Mouse (Mus musculus) thymus, postnatal 10 days (tissue): ENCODE data around the gene B4galt5.
A peak's percentile ranks its signal among the peaks of the same experiment; 100 is the strongest.

ENCODE experiments used
- DNase-seq, 2 experiments: peaks; one replicate each; pipeline ENCODE4 v3.0.0; 2021; ENCODE audit warnings: low spot score in 2 of 2

The B4galt5 gene

GRCm38 (mm10) chr2:167332336-167332987 lies 16.5 kb downstream of the B4galt5 start:
- DNase-seq: no peak

- no peak for DNase-seq
Measured at GRCm38 (mm10) chr2:167331432-167331921, 17.5 kb downstream of the B4galt5 start.

- DNase-seq: no peak
Measured at GRCm38 (mm10) chr2:167330581-167330980, 18.4 kb downstream of the B4galt5 start.

- no peak for DNase-seq
Measured at GRCm38 (mm10) chr2:167329478-167330262, 19.3 kb downstream of the B4galt5 start.

- DNase-seq: no peak
Measured at GRCm38 (mm10) chr2:167328340-167328739, 20.6 kb downstream of the B4galt5 start.

- no peak for DNase-seq
Measured at GRCm38 (mm10) chr2:167326582-167326981, 22.4 kb downstream of the B4galt5 start.

- no peak for DNase-seq
Measured at GRCm38 (mm10) chr2:167324151-167324930, 24.6 kb downstream of the B4galt5 start.

GRCm38 (mm10) chr2:167323116-167323515 lies 25.9 kb downstream of the B4galt5 start:
- no peak for DNase-seq

- DNase-seq: no peak
Measured at GRCm38 (mm10) chr2:167321372-167321771, 27.6 kb downstream of the B4galt5 start.

GRCm38 (mm10) chr2:167318981-167319380 lies 30.0 kb downstream of the B4galt5 start:
- DNase-seq: no peak

GRCm38 (mm10) chr2:167316724-167317187 lies 32.2 kb downstream of the B4galt5 start:
- DNase-seq: peak; percentile 60

- no peak for DNase-seq
Measured at GRCm38 (mm10) chr2:167314491-167314890, 34.5 kb downstream of the B4galt5 start.

- DNase-seq: no peak
Measured at GRCm38 (mm10) chr2:167313501-167314326, 35.3 kb downstream of the B4galt5 start.

- DNase-seq: no peak
Measured at GRCm38 (mm10) chr2:167310121-167310520, 38.9 kb downstream of the B4galt5 start.

GRCm38 (mm10) chr2:167309286-167309685 lies 39.7 kb downstream of the B4galt5 start:
- no peak for DNase-seq

- DNase-seq: peak in 1 of 2 experiments; percentile 2
Measured at GRCm38 (mm10) chr2:167307716-167308115, 41.3 kb downstream of the B4galt5 start.

- DNase-seq: peak in 1 of 2 experiments; percentile 2
Measured at GRCm38 (mm10) chr2:167306626-167307541, 42.1 kb downstream of the B4galt5 start.

- DNase-seq: peak in 1 of 2 experiments; percentile 2
Measured at GRCm38 (mm10) chr2:167306273-167306594, 42.7 kb downstream of the B4galt5 start.

GRCm38 (mm10) chr2:167305382-167306272 lies 43.4 kb downstream of the B4galt5 start:
- DNase-seq: peak in 1 of 2 experiments; percentile 2
